Mouse (Mus musculus): Measurements from ENCODE around the gene Popdc2. TPM values are rescaled to one million over a fixed set of nuclear protein-coding genes. Genes with fewer than 3 reads are reported as not detected.
A peak's percentile ranks its signal among the peaks of the same experiment; 100 is the strongest.
"Not testable (repeated sequence)": the region's sequence is repeated elsewhere in the genome, so short reads cannot be mapped to it uniquely, and the experiment has no call there.

The Popdc2 gene
- 20.3 and 24.8 TPM in 2 replicates for polyA plus RNA-seq (2016; fragmentation: Nextera tagmentation; extraction: Ambion mirVana)

GRCm38 (mm10) chr16:38361933-38362332, at the start of gene Popdc2:
TSS of gene Popdc2 (plus strand) at chr16:38362209.
- 49% methylated on average over 10 of the region's 10 CpGs for WGBS (ENCODE audit: insufficient replicate concordance)
- Histone ChIP-seq H3K4me1 (peaks cover 57% of the 10 kb centered on the region), H3K4me2 (peak within 1 kb of the TSS; percentile 14), H3K9ac (no peak within 1 kb of the TSS; the same call in 1 of the 2 replicates), H3K36me3 (peaks cover 9% of the 10 kb centered on the region; the same call in 1 of the 2 replicates), H3K27ac (no peak within 1 kb of the TSS), H3K9me3 (replicated peaks) (no peaks in the 10 kb centered on the region), H3K27me3 (replicated peaks) (no peaks in the 10 kb centered on the region), H3K4me3 (no peak within 1 kb of the TSS)
- no peak for ATAC-seq

GRCm38 (mm10) chr16:38318492-38318891, 43.5 kb upstream of the Popdc2 start:
- Histone ChIP-seq H3K27me3 (replicated peaks) (no peaks in the 10 kb centered on the region), H3K4me3 (no peak overlapping the region), H3K4me1 (no peaks in the 10 kb centered on the region), H3K9ac (no peak overlapping the region), H3K36me3 (no peaks in the 10 kb centered on the region), H3K4me2 (no peak overlapping the region), H3K27ac (no peak overlapping the region), H3K9me3 (replicated peaks) (no peaks in the 10 kb centered on the region)
- no peak for ATAC-seq
- WGBS (ENCODE audit: insufficient replicate concordance): 72% methylated on average over 9 of the region's 9 CpGs

- Histone ChIP-seq H3K4me1 (no peaks in the 10 kb centered on the region), H3K9ac (no peak overlapping the region), H3K27me3 (replicated peaks) (no peaks in the 10 kb centered on the region), H3K36me3 (no peaks in the 10 kb centered on the region), H3K4me2 (no peak overlapping the region), H3K9me3 (replicated peaks) (no peaks in the 10 kb centered on the region), H3K27ac (no peak overlapping the region), H3K4me3 (no peak overlapping the region)
- WGBS (ENCODE audit: insufficient replicate concordance): 78% methylated on average over 4 of the region's 4 CpGs
- no peak for ATAC-seq
Measured at GRCm38 (mm10) chr16:38319087-38319486, 42.9 kb upstream of the Popdc2 start.

GRCm38 (mm10) chr16:38321452-38321935, 40.5 kb upstream of the Popdc2 start:
- H3K4me1 ChIP-seq: no peaks in the 10 kb centered on the region
- no peak overlapping the region for H3K27ac ChIP-seq
- H3K4me2 ChIP-seq: peak overlapping the region; percentile 38
- no peaks in the 10 kb centered on the region for H3K36me3 ChIP-seq
- no peak overlapping the region for H3K4me3 ChIP-seq
- no peaks in the 10 kb centered on the region for H3K9me3 ChIP-seq (replicated peaks)
- H3K9ac ChIP-seq: no peak overlapping the region
- WGBS (ENCODE audit: insufficient replicate concordance): 25% methylated on average over 17 of the region's 17 CpGs
- H3K27me3 ChIP-seq (replicated peaks): no peaks in the 10 kb centered on the region
- peak; percentile 57; the same call in 1 of the 2 replicates for ATAC-seq

- Histone ChIP-seq H3K4me2 (no peak overlapping the region), H3K27me3 (replicated peaks) (no peaks in the 10 kb centered on the region), H3K27ac (no peak overlapping the region), H3K4me1 (no peaks in the 10 kb centered on the region), H3K4me3 (no peak overlapping the region), H3K9ac (no peak overlapping the region), H3K9me3 (replicated peaks) (no peaks in the 10 kb centered on the region; the same call in 1 of the 2 replicates), H3K36me3 (no peaks in the 10 kb centered on the region)
- 81% methylated on average over 15 of the region's 15 CpGs for WGBS (ENCODE audit: insufficient replicate concordance)
- ATAC-seq: no peak
Measured at GRCm38 (mm10) chr16:38324311-38324710, 37.7 kb upstream of the Popdc2 start.

- Histone ChIP-seq H3K4me1 (no peaks in the 10 kb centered on the region), H3K36me3 (no peaks in the 10 kb centered on the region), H3K4me2 (no peak overlapping the region), H3K27ac (no peak overlapping the region), H3K27me3 (replicated peaks) (no peaks in the 10 kb centered on the region), H3K9ac (no peak overlapping the region), H3K4me3 (no peak overlapping the region), H3K9me3 (replicated peaks) (no peaks in the 10 kb centered on the region; the same call in 1 of the 2 replicates)
- WGBS (ENCODE audit: insufficient replicate concordance): 73% methylated on average over 11 of the region's 11 CpGs
- no peak for ATAC-seq
Measured at GRCm38 (mm10) chr16:38326778-38327397, 35.1 kb upstream of the Popdc2 start.

- WGBS (ENCODE audit: insufficient replicate concordance): 74% methylated on average over 3 of the region's 3 CpGs
- no peak overlapping the region for H3K4me3 ChIP-seq
- no peaks in the 10 kb centered on the region for H3K27me3 ChIP-seq (replicated peaks)
- no peak overlapping the region for H3K4me2 ChIP-seq
- H3K27ac ChIP-seq: no peak overlapping the region
- H3K36me3 ChIP-seq: no peaks in the 10 kb centered on the region
- H3K4me1 ChIP-seq: 0 out of 2 replicates have a peak, but pooled peaks cover 4% of the 10 kb centered on the region
- no peak for ATAC-seq
- H3K9me3 ChIP-seq (replicated peaks): no peaks in the 10 kb centered on the region; the same call in 1 of the 2 replicates
- H3K9ac ChIP-seq: no peak overlapping the region
Measured at GRCm38 (mm10) chr16:38329340-38329739, 32.7 kb upstream of the Popdc2 start.

GRCm38 (mm10) chr16:38334431-38334830, 27.6 kb upstream of the Popdc2 start:
- H3K27me3 ChIP-seq (replicated peaks): no peaks in the 10 kb centered on the region
- no peaks in the 10 kb centered on the region for H3K9me3 ChIP-seq (replicated peaks)
- WGBS (ENCODE audit: insufficient replicate concordance): 50% methylated on average over 6 of the region's 6 CpGs
- H3K36me3 ChIP-seq: no peaks in the 10 kb centered on the region
- no peak overlapping the region for H3K27ac ChIP-seq
- ATAC-seq: no peak
- no peak overlapping the region for H3K4me2 ChIP-seq
- H3K4me1 ChIP-seq: 0 out of 2 replicates have a peak, but pooled peaks cover 4% of the 10 kb centered on the region
- H3K4me3 ChIP-seq: no peak overlapping the region
- no peak overlapping the region for H3K9ac ChIP-seq

- H3K27ac ChIP-seq; H3K27me3 ChIP-seq (replicated peaks); H3K4me3 ChIP-seq; H3K36me3 ChIP-seq; H3K9me3 ChIP-seq (replicated peaks); ATAC-seq; H3K9ac ChIP-seq; H3K4me2 ChIP-seq: not testable (repeated sequence)
- H3K4me1 ChIP-seq: peaks cover 13% of the 10 kb centered on the region
- 66% methylated on average over 4 of the region's 4 CpGs for WGBS (ENCODE audit: insufficient replicate concordance)
Measured at GRCm38 (mm10) chr16:38338077-38338476, 23.9 kb upstream of the Popdc2 start.

- H3K36me3 ChIP-seq: no peaks in the 10 kb centered on the region
- peaks cover 10% of the 10 kb centered on the region for H3K27me3 ChIP-seq (replicated peaks)
- H3K27ac ChIP-seq: no peak within 1 kb of the TSS
- ATAC-seq: peak; percentile 71
- H3K4me3 ChIP-seq: peak within 1 kb of the TSS; percentile 38
- peaks cover 31% of the 10 kb centered on the region for H3K4me1 ChIP-seq
- H3K9me3 ChIP-seq (replicated peaks): no peaks in the 10 kb centered on the region
- H3K9ac ChIP-seq: peak within 1 kb of the TSS; percentile 36
- WGBS (ENCODE audit: insufficient replicate concordance): 20% methylated on average over 30 of the region's 30 CpGs
- peak within 1 kb of the TSS; percentile 65 for H3K4me2 ChIP-seq
Measured at GRCm38 (mm10) chr16:38341396-38342324, 20.3 kb upstream of the Popdc2 start, which contains the start of gene Maats1. TSS of gene Maats1 (minus strand) at chr16:38342143.

GRCm38 (mm10) chr16:38344941-38345725, 16.9 kb upstream of the Popdc2 start:
- 69% methylated on average over 3 of the region's 3 CpGs for WGBS (ENCODE audit: insufficient replicate concordance)
- no peak for ATAC-seq
- no peak overlapping the region for H3K27ac ChIP-seq

More at GRCm38 (mm10) chr16:38344941-38345725, 16.9 kb upstream of the Popdc2 start:
- H3K4me3 ChIP-seq: no peak overlapping the region
- H3K36me3 ChIP-seq: peaks cover 17% of the 10 kb centered on the region
- peaks cover 57% of the 10 kb centered on the region for H3K4me1 ChIP-seq
- H3K27me3 ChIP-seq (replicated peaks): peaks cover 10% of the 10 kb centered on the region
- H3K9me3 ChIP-seq (replicated peaks): no peaks in the 10 kb centered on the region
- no peak overlapping the region for H3K4me2 ChIP-seq
- no peak overlapping the region for H3K9ac ChIP-seq
